Mouse (Mus musculus) lung, adult 2 months (tissue): ENCODE data around the gene Prap1.

Experiments used
- CTCF ChIP-seq: fragments of 200-500 bp; IDR thresholded peaks from 2 replicates; pipeline ENCODE4 v1.5.1; 2011; ENCODE audit warnings: mild to moderate bottlenecking, low read length, control low read depth; ENCODE audit not compliant: insufficient read depth
- POLR2A ChIP-seq: fragments of 200-500 bp; IDR thresholded peaks from 2 replicates; pipeline ENCODE4 v1.6.1; 2011; ENCODE audit warnings: low read depth, mild to moderate bottlenecking, control low read depth, low read length, borderline replicate concordance; ENCODE audit errors: extremely low read depth

GRCm38 (mm10) chr7:140126022-140126350, 32.8 kb downstream of the Prap1 start:
- TF ChIP-seq CTCF = no peak
- no peak for TF ChIP-seq POLR2A
